Mouse (Mus musculus) ES-E14 (cell line): ENCODE results near the gene Spata13. TPM values are rescaled to one million over a fixed set of nuclear protein-coding genes. Genes with fewer than 3 reads are reported as not detected.

Experiments
- DNase-seq: peaks from one replicate; pipeline ENCODE4 v3.0.0-alpha.2; 2013; ENCODE audit warnings: low read depth, low spot score
- H3K27ac ChIP-seq: 2 replicates; pipeline ENCODE4 v1.5.1; 2012; ENCODE audit warnings: low read depth, mild to moderate bottlenecking, low read length, moderate library complexity, mixed read lengths; ENCODE audit not compliant: poor library complexity, insufficient read depth, severe bottlenecking
- H3K36me3 ChIP-seq: 2 replicates; pipeline ENCODE4 v1.6.1; 2012; ENCODE audit warnings: mild to moderate bottlenecking, low read length, moderate library complexity, mixed read lengths; ENCODE audit not compliant: control insufficient read depth, poor library complexity, insufficient read depth, severe bottlenecking
- H3K4me1 ChIP-seq, 2 experiments: fragments of 150-350 bp in 1 of 2; sonication (generic) in 1 of 2; 2 replicates each; pipeline ENCODE4 v1.6.1; 2012; ENCODE audit warnings: low read length in 2 of 2, mild to moderate bottlenecking in 1 of 2, mixed read lengths in 1 of 2; ENCODE audit not compliant: control insufficient read depth in 2 of 2, insufficient read depth in 2 of 2, poor library complexity in 1 of 2
- H3K4me3 ChIP-seq, 2 experiments: fragments of 150-350 bp in 1 of 2; sonication (generic) in 1 of 2; 2 replicates each; pipeline ENCODE4 v1.5.1; 2012; ENCODE audit warnings: low read length in 2 of 2, low read depth in 1 of 2, mild to moderate bottlenecking in 1 of 2, mixed read lengths in 1 of 2; ENCODE audit not compliant: insufficient read depth in 1 of 2, poor library complexity in 1 of 2, severe bottlenecking in 1 of 2
- H3K9ac ChIP-seq: 2 replicates; pipeline ENCODE4 v1.6.1; 2012; ENCODE audit warnings: low read depth, mild to moderate bottlenecking, low read length, mixed read lengths; ENCODE audit not compliant: poor library complexity, insufficient read depth, severe bottlenecking
- H3K9me3 ChIP-seq: fragments of 150-350 bp; sonication (generic); 2 replicates; pipeline ENCODE4 v1.6.1; 2012; ENCODE audit warnings: low read depth, mild to moderate bottlenecking, low read length; ENCODE audit not compliant: control insufficient read depth, insufficient read depth
- CHD2 ChIP-seq: IDR thresholded peaks from 2 replicates; pipeline ENCODE4 v1.6.1; 2014; ENCODE audit warnings: mild to moderate bottlenecking, low read depth, low read length, inconsistent platforms
- HCFC1 ChIP-seq: IDR thresholded peaks from 2 replicates; pipeline ENCODE4 v1.6.1; 2012; ENCODE audit warnings: low read length, inconsistent platforms, borderline replicate concordance; ENCODE audit not compliant: insufficient read depth
- MAFK ChIP-seq: IDR thresholded peaks from 2 replicates; pipeline ENCODE4 v1.6.1; 2014; ENCODE audit warnings: mild to moderate bottlenecking, low read depth, low read length, inconsistent platforms; ENCODE audit not compliant: insufficient read depth
- ZC3H11A ChIP-seq: IDR thresholded peaks from 2 replicates; pipeline ENCODE4 v1.6.1; 2012; ENCODE audit warnings: low read depth, mild to moderate bottlenecking, inconsistent platforms, low read length, borderline replicate concordance
- ZNF384 ChIP-seq: IDR thresholded peaks from 2 replicates; pipeline ENCODE4 v1.6.1; 2012; ENCODE audit warnings: low read depth, low read length, inconsistent platforms
- in situ Hi-C, 2 experiments: fragments of 600-800 bp; cut with MboI; formaldehyde crosslinking; loops; one replicate each; pipeline ENCODE4 v1.15.1; 2025; ENCODE audit warnings: low sequenced_read_pairs in 2 of 2, inconsistent platforms in 1 of 2; ENCODE audit not compliant: unreplicated experiment in 2 of 2
- total RNA-seq: library from RNA; depleted of rRNA; stranded (reverse); fragments of 300-350 nt; gene quantifications from 2 replicates; pipeline ENCODE4 v1.2.3, GENCODE M21; 2012

Gene Spata13
- total RNA-seq, 1 experiment, result 14.9 TPM

- H3K27ac ChIP-seq, result no peak overlapping the region
- in situ Hi-C loops, result no loop called here
- H3K36me3 ChIP-seq, result peaks cover 10% of the 10 kb centered on the region; the same call in 1 of the 2 replicates
- H3K9ac ChIP-seq, result no peak overlapping the region; the same call in 1 of the 2 replicates
- TF ChIP-seq CHD2 (no peak), HCFC1 (no peak), ZC3H11A (no peak), ZNF384 (no peak), MAFK (no peak)
- H3K4me3 ChIP-seq, result no peak overlapping the region; a peak in 1 of 4 replicates
- DNase-seq, result no peak
- H3K9me3 ChIP-seq, result no peaks in the 10 kb centered on the region
- peaks cover 2 to 18% of the 10 kb centered on the region in 2 experiments for H3K4me1 ChIP-seq
Measured at GRCm38 (mm10) chr14:60655941-60656700, 22.3 kb downstream of the Spata13 start.

- H3K4me1 ChIP-seq, result peaks cover 2 to 18% of the 10 kb centered on the region in 2 experiments
- peaks cover 10% of the 10 kb centered on the region; the same call in 1 of the 2 replicates for H3K36me3 ChIP-seq
- in situ Hi-C loops, result no loop called here
- no peak for DNase-seq
- no peak overlapping the region for H3K9ac ChIP-seq
- no peak overlapping the region for H3K4me3 ChIP-seq
- H3K9me3 ChIP-seq, result no peaks in the 10 kb centered on the region
- no peak overlapping the region for H3K27ac ChIP-seq
- no peak for TF ChIP-seq ZNF384
- TF ChIP-seq CHD2, result no peak
- TF ChIP-seq HCFC1, result no peak
- no peak for TF ChIP-seq MAFK
- TF ChIP-seq ZC3H11A, result no peak
Measured at GRCm38 (mm10) chr14:60656701-60657085, 22.9 kb downstream of the Spata13 start.

GRCm38 (mm10) chr14:60657891-60658290 lies 24.1 kb downstream of the Spata13 start:
- Histone ChIP-seq H3K36me3 (peaks cover 10% of the 10 kb centered on the region; the same call in 1 of the 2 replicates), H3K4me1 (peaks cover 2 to 18% of the 10 kb centered on the region in 2 experiments), H3K27ac (no peak overlapping the region), H3K9me3 (no peaks in the 10 kb centered on the region), H3K9ac (no peak overlapping the region), H3K4me3 (no peak overlapping the region)
- DNase-seq, result no peak
- TF ChIP-seq ZC3H11A, result no peak
- TF ChIP-seq CHD2, result no peak
- no peak for TF ChIP-seq ZNF384
- no peak for TF ChIP-seq HCFC1
- TF ChIP-seq MAFK, result no peak
- in situ Hi-C loops, result no loop called here

GRCm38 (mm10) chr14:60659498-60659897 lies 25.7 kb downstream of the Spata13 start:
- Histone ChIP-seq H3K27ac (no peak overlapping the region), H3K9ac (no peak overlapping the region), H3K4me3 (no peak overlapping the region), H3K36me3 (peaks cover 10% of the 10 kb centered on the region; the same call in 1 of the 2 replicates), H3K9me3 (no peaks in the 10 kb centered on the region), H3K4me1 (peaks cover 2 to 15% of the 10 kb centered on the region in 2 experiments)
- DNase-seq, result no peak
- no peak for TF ChIP-seq MAFK
- in situ Hi-C loops, result no loop called here

GRCm38 (mm10) chr14:60660591-60660990 lies 26.8 kb downstream of the Spata13 start:
- no peaks in the 10 kb centered on the region for H3K9me3 ChIP-seq
- H3K4me3 ChIP-seq, result no peak overlapping the region
- H3K27ac ChIP-seq, result no peak overlapping the region
- no peak for DNase-seq
- H3K4me1 ChIP-seq, result peaks cover 0 to 9% of the 10 kb centered on the region in 2 experiments; a peak in 2 of 4 replicates
- no peak overlapping the region for H3K9ac ChIP-seq
- in situ Hi-C loops, result no loop called here
- peaks cover 7% of the 10 kb centered on the region; the same call in 1 of the 2 replicates for H3K36me3 ChIP-seq
- no peak for TF ChIP-seq ZC3H11A
- no peak for TF ChIP-seq MAFK
- no peak for TF ChIP-seq HCFC1
- no peak for TF ChIP-seq CHD2
- TF ChIP-seq ZNF384, result no peak
